Mouse (Mus musculus) hindlimb bud, embryonic 11.5 days (tissue): ENCODE data around the gene Cntfr.
A peak's percentile ranks its signal among the peaks of the same experiment; 100 is the strongest.
"Not testable (repeated sequence)": the region's sequence is repeated elsewhere in the genome, so short reads cannot be mapped to it uniquely, and the experiment has no call there.

Source experiments
- DNase-seq: peaks from one replicate; pipeline ENCODE4 v3.0.0-alpha.2; 2012; ENCODE audit warnings: low read depth, low spot score; ENCODE audit errors: extremely low spot score

The Cntfr gene

GRCm38 (mm10) chr4:41696930-41697841 is at the start of gene Cntfr:
Cntfr (minus strand) TSS chr4:41697089.
- DNase-seq, result not testable (repeated sequence)

- DNase-seq, result no peak
Measured at GRCm38 (mm10) chr4:41745021-41745420, 48.1 kb upstream of the Cntfr start.

GRCm38 (mm10) chr4:41744131-41744530 is 47.2 kb upstream of the Cntfr start:
- no peak for DNase-seq

- DNase-seq, result no peak
Measured at GRCm38 (mm10) chr4:41741158-41741560, 44.3 kb upstream of the Cntfr start.

- DNase-seq, result no peak
Measured at GRCm38 (mm10) chr4:41740380-41741157, 43.7 kb upstream of the Cntfr start.

GRCm38 (mm10) chr4:41739260-41739659 is 42.4 kb upstream of the Cntfr start:
- no peak for DNase-seq

- DNase-seq, result no peak
Measured at GRCm38 (mm10) chr4:41738256-41738603, 41.3 kb upstream of the Cntfr start.

GRCm38 (mm10) chr4:41737602-41738255 is 40.8 kb upstream of the Cntfr start:
- DNase-seq, result no peak

GRCm38 (mm10) chr4:41731052-41731765 is 34.3 kb upstream of the Cntfr start, which contains the start of gene Arid3c:
Arid3c (minus strand) TSS chr4:41731142.
- DNase-seq, result no peak

- DNase-seq, result no peak
Measured at GRCm38 (mm10) chr4:41726826-41727621, 30.1 kb upstream of the Cntfr start.

- peak; percentile 97 for DNase-seq
Measured at GRCm38 (mm10) chr4:41722918-41723351, 26.0 kb upstream of the Cntfr start, which contains the start of gene Dctn3. Dctn3 (minus strand) TSS chr4:41723170.

- no peak for DNase-seq
Measured at GRCm38 (mm10) chr4:41716834-41717233, 19.9 kb upstream of the Cntfr start.

GRCm38 (mm10) chr4:41715596-41715995 is 18.7 kb upstream of the Cntfr start:
- DNase-seq, result no peak

- DNase-seq, result no peak
Measured at GRCm38 (mm10) chr4:41715082-41715481, 18.2 kb upstream of the Cntfr start.

- no peak for DNase-seq
Measured at GRCm38 (mm10) chr4:41714276-41714675, 17.4 kb upstream of the Cntfr start.

- no peak for DNase-seq
Measured at GRCm38 (mm10) chr4:41713197-41714067, 16.5 kb upstream of the Cntfr start, which contains the start of gene Rpp25l. Rpp25l (minus strand) TSS chr4:41713534.

- no peak for DNase-seq
Measured at GRCm38 (mm10) chr4:41712421-41713196, 15.7 kb upstream of the Cntfr start.
